Mouse (Mus musculus) olfactory bulb, adult 2 months (tissue): Measurements from ENCODE around the gene Slx4. TPM values are rescaled to one million over a fixed set of nuclear protein-coding genes. Genes with fewer than 3 reads are reported as not detected.

Experiments used
- H3K27ac ChIP-seq: fragments of 200-500 bp; 2 replicates; pipeline ENCODE4 v1.5.1; 2012; ENCODE audit warnings: low read depth, low read length; ENCODE audit not compliant: insufficient read depth
- H3K4me1 ChIP-seq: fragments of 200-500 bp; 2 replicates; pipeline ENCODE4 v1.6.1; 2012; ENCODE audit warnings: low read length; ENCODE audit not compliant: control insufficient read depth, insufficient read depth
- H3K4me3 ChIP-seq: fragments of 200-500 bp; 2 replicates; pipeline ENCODE4 v1.5.1; 2012; ENCODE audit warnings: mild to moderate bottlenecking, low read depth, low read length, moderate library complexity; ENCODE audit not compliant: insufficient read depth
- CTCF ChIP-seq: fragments of 200-500 bp; IDR thresholded peaks from 2 replicates; pipeline ENCODE4 v1.5.1; 2012; ENCODE audit warnings: low read depth, mild to moderate bottlenecking, low read length, moderate library complexity; ENCODE audit not compliant: insufficient read depth
- POLR2A ChIP-seq: fragments of 200-500 bp; IDR thresholded peaks from 2 replicates; pipeline ENCODE4 v1.6.1; 2012; ENCODE audit warnings: mild to moderate bottlenecking, low read depth, low read length, moderate library complexity; ENCODE audit not compliant: insufficient read depth
- WGBS: fragments of 180-500 bp; shearing (Covaris S2); methylation state at CpG from one replicate; pipeline ENCODE4 v1.1.7; 2018; 5-methylcytosine and 5-hydroxymethylcytosine counted together
- polyA plus RNA-seq: library from polyadenylated mRNA; stranded (reverse); fragments of >200 nt; gene quantifications from 2 replicates; pipeline ENCODE4 v1.2.4, GENCODE M21; 2012; ENCODE audit warnings: low replicate concordance; ENCODE audit not compliant: missing spikeins, insufficient read depth, insufficient read length

Slx4 gene
- polyA plus RNA-seq, 1 experiment: not detected

DNA sequence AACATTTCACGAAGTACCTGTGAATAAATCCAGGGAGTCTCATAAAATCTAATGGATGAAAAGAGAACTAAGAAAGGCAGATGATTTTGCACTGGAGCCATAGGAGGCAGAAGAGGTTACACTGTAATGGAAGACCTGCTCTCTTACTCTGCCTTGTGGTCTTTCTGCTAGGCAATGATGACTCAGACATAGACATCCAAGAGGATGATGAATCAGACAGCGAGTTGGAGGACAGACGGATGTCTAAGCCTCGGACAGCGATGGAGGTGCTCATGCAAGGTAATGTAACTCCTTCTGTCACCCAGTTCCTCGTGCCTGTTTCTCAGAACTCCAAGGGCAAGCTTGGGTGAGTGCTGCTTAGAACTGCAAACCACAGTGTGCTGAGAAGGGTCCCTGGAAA is 70.0 kb downstream of the Slx4 start:
- TF ChIP-seq CTCF (no peak), POLR2A (no peak)
- H3K4me1 ChIP-seq: no peaks in the 10 kb centered on the region
- no peak overlapping the region for H3K27ac ChIP-seq
- 95% methylated on average over 6 of the region's 6 CpGs for WGBS
- H3K4me3 ChIP-seq: no peak overlapping the region

DNA sequence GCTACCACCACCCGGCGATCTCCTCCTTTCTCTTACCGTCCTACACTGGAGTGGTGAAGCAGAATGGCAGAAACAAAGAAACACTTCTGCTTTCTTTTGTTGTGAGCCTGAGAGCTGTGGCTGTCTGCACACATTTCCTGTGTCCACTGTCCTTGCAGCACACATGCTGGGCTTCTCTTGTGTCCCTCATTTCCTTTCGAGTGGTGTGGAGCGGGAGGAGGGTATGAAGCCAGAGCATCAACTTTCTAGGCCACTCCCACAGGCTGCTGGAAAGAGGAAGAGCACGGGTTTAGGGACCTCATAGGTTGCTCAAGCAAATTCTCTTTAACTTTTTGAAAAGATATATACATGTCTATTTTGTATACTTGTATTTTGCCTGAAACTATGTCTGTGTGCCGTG is 74.4 kb downstream of the Slx4 start:
- Histone ChIP-seq H3K4me3 (no peak overlapping the region), H3K4me1 (no peaks in the 10 kb centered on the region), H3K27ac (no peak overlapping the region)
- 74% methylated on average over 7 of the region's 7 CpGs for WGBS
- TF ChIP-seq POLR2A (no peak), CTCF (no peak)

Other genes starting within 250 kb of the Slx4 start
- gene Olfr15, start 172.9 kb downstream of the Slx4 start, polyA plus RNA-seq: not detected in 2 replicates
- not detected in 2 replicates for gene Zfp174, start 156.5 kb downstream of the Slx4 start, polyA plus RNA-seq
- not detected in 2 replicates for gene Naa60, start 131.4 kb downstream of the Slx4 start, polyA plus RNA-seq
- not detected in 2 replicates for gene Zfp597, start 119.2 kb downstream of the Slx4 start, polyA plus RNA-seq
- gene Gm20695, start 119.1 kb downstream of the Slx4 start, polyA plus RNA-seq: not detected in 2 replicates
- not detected in 2 replicates for gene 1700037C18Rik, start 95.1 kb downstream of the Slx4 start, polyA plus RNA-seq
- not detected in 2 replicates for gene Cluap1, start 95.0 kb downstream of the Slx4 start, polyA plus RNA-seq
- gene Nlrc3, start 27.1 kb downstream of the Slx4 start, polyA plus RNA-seq: not detected in 2 replicates
- not detected in 2 replicates for gene Dnase1, start 33.2 kb upstream of the Slx4 start, polyA plus RNA-seq
- not detected in 2 replicates for gene Trap1, start 74.1 kb upstream of the Slx4 start, polyA plus RNA-seq
- 56.2 and 91.1 TPM in 2 replicates for gene Crebbp, start 210.2 kb upstream of the Slx4 start, polyA plus RNA-seq